Mouse (Mus musculus): ENCODE data around the gene Polr2m.

- no peak for TF ChIP-seq HCFC1 (IDR thresholded peaks at IDR 0.05; ENCODE audit: borderline replicate concordance, insufficient read depth, low read length)
- no peak for TF ChIP-seq ZC3H11A (IDR thresholded peaks at IDR 0.05; ENCODE audit: borderline replicate concordance, low read depth, low read length)
- no peak for TF ChIP-seq ZNF384 (IDR thresholded peaks at IDR 0.05; ENCODE audit: low read depth, low read length)
- no peak for TF ChIP-seq CHD2 (IDR thresholded peaks at IDR 0.05; ENCODE audit: low read depth, low read length)
These were observed 31.8 kb upstream of the Polr2m start for GRCm38 (mm10) chr9:71517487-71517886.
